Mouse (Mus musculus): ENCODE data around the gene Rnf213.

- no peak for TF ChIP-seq CTCF (IDR thresholded peaks at IDR 0.05; ENCODE audit: borderline replicate concordance, extremely low read depth, insufficient read depth, insufficient read length)
- no peak for TF ChIP-seq POLR2A (IDR thresholded peaks at IDR 0.05; ENCODE audit: borderline replicate concordance, extremely low read depth, insufficient read depth, insufficient read length, poor library complexity, severe bottlenecking)
These were observed 14.3 kb upstream of the Rnf213 start for GRCm38 (mm10) chr11:119378551-119378950.
